Mouse (Mus musculus): ENCODE data around the gene Ttll1.
"Not testable (repeated sequence)": the region's sequence is repeated elsewhere in the genome, so short reads cannot be mapped to it uniquely, and the experiment has no call there.

The Ttll1 gene

GRCm38 (mm10) chr15:83482645-83483224, 28.0 kb downstream of the Ttll1 start:
- no peak for DNase-seq (ENCODE audit: low spot score in 2 of 2)

- DNase-seq (ENCODE audit: low spot score in 2 of 2), result no peak
These were observed 29.4 kb downstream of the Ttll1 start for GRCm38 (mm10) chr15:83481236-83481780.

GRCm38 (mm10) chr15:83479818-83480217, 30.9 kb downstream of the Ttll1 start:
- DNase-seq (ENCODE audit: low spot score in 2 of 2), result no peak

GRCm38 (mm10) chr15:83478096-83478495, 32.6 kb downstream of the Ttll1 start:
- no peak for DNase-seq (ENCODE audit: low spot score in 2 of 2)

DNA sequence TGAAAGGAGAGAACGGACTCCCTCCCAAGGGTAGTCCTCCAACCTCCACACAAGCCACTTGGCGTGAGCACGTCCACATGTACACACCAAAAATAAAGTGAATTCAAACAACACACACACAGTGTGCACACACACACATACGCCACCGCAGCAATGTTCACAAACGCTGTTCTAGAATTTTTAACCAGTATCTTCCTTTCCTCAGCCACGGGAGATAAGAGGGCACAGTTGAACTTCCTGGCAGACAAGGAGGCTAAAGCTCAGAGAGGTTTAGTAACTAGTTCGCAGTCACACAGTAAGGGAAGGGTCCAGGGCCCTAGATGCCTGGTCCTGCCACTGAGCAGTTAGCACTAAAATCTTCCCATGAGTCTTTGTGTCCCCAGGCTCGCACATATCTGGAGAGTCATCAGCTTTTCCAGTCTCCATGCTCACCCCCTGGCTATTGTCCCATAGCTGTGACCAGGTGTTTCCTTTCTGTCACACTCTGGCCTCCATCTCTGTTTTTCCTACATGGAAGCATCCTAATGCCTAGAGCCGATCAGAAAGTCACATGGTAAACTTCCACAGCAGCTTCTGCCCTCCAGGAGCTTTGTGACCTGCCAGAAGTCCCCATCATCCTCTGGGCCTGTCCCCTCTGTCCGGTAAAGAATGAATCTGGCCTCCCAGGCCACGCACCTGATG, 34.0 kb downstream of the Ttll1 start:
- no peak for DNase-seq (ENCODE audit: low spot score in 2 of 2)

- DNase-seq (ENCODE audit: low spot score in 2 of 2), result no peak
These were observed 36.2 kb downstream of the Ttll1 start for GRCm38 (mm10) chr15:83474466-83474836.

GRCm38 (mm10) chr15:83473832-83474465, 36.7 kb downstream of the Ttll1 start:
- DNase-seq (ENCODE audit: low spot score in 2 of 2), result peak; percentile 62 to 67

DNA sequence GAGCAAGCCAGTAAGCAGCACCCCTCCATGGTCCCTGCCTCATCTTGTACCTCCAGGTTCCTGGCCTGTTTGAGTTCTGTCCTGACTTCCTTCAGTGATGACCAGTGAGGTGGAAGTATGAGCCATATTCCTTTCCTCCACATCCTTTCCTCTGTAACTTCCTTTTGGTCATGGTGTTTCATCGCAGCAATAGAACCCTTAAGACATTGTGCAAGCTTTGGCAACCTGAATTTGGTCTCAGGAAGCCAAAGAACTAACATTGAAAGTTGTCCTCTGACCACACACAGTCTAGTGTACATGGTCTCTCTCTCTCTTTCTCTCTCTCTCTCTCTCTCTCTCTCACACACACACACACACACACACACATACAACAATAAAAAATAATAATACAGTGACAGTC, 37.4 kb downstream of the Ttll1 start:
- DNase-seq (ENCODE audit: low spot score in 2 of 2), result no peak

DNA sequence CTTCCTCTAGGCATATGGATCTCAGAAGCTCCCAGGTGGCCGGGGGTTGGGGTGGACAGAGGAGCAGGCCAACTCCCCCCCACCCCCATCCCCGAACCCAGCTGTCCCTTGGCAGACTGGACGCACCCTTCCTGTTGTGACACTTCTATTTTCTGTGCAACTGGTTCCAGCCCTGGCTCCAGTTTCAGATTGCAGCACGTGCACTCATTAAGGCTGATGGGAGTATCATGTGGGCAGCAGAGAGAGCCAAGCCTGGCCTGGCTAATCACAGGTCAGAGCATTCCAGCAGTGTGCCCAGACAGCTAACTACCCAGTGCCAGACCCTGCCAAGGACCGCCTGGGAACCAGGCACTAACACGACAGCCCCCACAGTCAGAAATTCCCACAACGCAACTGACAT, 39.2 kb downstream of the Ttll1 start:
- DNase-seq (ENCODE audit: low spot score in 2 of 2), result no peak

- no peak for DNase-seq (ENCODE audit: low spot score in 2 of 2)
These were observed 40.2 kb downstream of the Ttll1 start for GRCm38 (mm10) chr15:83470443-83470842.

DNA sequence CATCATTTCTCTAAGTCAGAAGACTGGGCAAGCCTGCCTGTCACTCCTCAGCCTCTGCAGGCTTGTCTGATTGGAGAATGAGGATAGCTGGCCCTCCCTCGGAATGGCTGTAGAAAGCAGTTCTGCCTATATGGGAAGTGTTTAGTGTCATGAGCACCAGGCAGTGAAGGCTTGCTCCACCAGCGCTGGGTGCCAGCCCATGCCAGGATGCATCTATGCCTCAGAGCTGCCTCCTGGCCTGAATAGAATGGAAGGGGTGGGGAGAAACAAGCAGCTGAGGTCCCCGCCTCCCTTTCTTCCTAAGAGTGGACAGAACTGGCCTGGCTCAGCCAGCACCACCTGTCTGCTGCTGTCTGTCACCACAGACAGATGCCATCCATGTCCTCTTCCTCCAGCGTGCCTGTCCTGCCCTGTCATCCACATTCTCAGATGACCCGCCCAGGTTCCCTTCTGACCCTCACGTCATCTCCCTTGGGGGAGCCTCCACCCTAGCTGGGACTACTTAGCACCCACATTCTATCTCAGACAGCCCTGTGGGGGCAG, 41.3 kb downstream of the Ttll1 start:
- no peak for DNase-seq (ENCODE audit: low spot score in 2 of 2)

DNA sequence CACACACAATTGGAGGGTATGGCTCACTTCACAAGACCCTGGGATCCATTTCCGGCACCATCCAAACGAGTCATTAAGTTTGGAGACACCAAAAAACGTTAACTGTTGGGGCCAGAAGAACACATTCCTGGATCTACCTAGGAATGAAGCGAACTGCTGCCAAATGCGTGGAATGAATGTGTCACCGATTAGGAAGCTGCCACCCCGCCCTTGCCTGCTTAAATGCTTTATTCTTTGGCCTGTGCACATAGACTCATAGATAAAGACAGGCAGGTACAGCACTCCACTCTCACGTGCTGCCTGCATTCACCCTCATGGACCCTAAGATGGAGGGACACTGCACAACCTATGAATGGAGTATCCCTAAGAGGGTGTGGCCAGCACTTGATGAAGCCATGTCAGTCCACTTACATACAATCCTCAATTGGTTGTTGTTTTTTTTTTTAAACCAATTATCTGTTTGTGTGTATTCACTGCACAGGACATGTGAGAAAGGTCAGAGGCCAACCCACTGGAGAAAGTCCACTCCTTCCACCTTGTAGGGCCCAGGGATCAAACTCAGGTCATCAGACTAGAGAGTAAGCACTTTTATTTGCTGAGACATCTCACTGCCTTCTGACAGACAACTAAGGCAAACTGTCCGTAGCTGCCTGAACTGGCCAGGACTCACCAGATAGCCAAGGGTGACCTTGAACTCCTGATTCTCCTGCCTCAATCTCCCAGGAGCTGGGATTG, 43.3 kb downstream of the Ttll1 start:
- DNase-seq (ENCODE audit: low spot score in 2 of 2), result no peak

GRCm38 (mm10) chr15:83466331-83466730, 44.4 kb downstream of the Ttll1 start:
- DNase-seq (ENCODE audit: low spot score in 2 of 2), result no peak

DNA sequence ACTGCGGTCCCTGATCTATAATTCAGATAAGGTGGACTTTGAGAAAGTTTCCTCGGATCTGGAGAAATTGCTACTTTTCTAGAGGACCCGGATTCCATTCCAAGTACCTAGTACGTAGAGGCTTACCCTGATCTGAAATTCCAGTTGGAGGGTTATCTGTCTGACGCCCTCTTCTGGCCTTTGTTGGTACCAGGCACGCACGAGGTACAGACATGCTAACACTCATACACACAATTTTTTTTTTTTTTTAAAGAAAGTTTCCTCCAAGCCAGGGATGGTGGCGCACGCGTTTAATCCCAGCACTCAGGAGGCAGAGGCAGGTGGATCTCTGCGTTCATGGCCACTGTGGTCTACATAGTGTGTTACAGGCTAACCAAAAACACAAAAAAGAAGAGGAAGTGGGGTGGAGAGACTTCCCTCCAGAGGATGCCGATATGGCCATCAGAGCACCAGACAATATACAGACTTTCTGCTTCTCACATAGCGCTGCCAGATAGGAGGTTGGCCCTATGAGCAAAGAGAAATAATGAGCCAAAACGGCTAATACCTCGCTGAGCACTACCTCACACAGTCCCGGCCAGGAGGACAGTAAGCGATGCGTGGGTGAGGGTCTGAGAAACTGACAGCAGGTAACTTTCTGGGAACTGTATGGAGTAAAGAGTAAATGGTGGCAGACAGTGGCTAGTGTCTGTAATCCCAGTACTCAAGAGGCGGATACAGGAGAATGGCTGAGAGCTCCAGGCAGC, 45.6 kb downstream of the Ttll1 start:
- DNase-seq (ENCODE audit: low spot score in 2 of 2), result no peak

DNA sequence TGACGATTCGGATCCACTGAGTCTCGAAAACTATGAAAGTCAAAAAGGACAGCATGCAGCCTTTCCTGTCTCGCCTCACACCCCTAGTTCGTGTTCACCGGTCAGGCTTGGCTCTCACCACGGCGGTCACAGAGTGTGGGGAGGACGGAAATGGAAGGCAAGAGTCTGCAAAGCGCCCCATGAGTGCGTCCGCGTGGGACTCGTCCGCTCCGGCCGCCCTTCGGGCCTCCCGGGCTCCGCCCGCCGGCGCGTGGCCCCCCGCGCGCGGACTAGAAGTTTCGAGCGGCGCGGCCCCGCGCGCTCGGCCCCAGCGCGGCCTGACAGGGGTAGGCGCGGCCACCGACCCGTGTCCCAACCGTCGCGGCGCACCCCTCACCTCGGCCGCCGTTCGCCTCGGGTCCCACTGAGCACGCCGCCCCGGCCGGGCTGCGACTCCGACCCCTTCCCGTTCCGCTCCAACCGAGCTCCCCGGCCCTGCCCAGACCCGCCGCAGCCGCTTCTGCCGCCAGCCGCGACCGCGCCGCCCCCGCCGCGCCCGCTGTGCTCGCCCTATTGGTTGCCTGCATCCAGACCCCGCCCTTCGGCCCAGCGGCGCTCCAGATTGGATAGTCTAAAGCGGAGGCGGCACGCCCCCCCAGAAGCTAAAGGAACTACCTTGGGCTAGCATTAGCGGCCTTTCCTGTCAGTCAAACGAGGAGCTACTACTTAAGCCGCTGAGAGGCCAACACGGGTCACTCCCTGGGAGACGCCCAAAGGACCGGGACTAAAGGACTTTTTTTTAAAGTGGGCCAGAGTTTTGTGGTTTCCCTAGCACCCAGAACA, 46.4 kb downstream of the Ttll1 start, which contains the start of gene Pacsin2:
Gene Pacsin2 (minus strand): TSS at position 524 of the 822 bp plus-strand sequence.
- DNase-seq (ENCODE audit: low spot score in 2 of 2), result peak; percentile 98 to 99

DNA sequence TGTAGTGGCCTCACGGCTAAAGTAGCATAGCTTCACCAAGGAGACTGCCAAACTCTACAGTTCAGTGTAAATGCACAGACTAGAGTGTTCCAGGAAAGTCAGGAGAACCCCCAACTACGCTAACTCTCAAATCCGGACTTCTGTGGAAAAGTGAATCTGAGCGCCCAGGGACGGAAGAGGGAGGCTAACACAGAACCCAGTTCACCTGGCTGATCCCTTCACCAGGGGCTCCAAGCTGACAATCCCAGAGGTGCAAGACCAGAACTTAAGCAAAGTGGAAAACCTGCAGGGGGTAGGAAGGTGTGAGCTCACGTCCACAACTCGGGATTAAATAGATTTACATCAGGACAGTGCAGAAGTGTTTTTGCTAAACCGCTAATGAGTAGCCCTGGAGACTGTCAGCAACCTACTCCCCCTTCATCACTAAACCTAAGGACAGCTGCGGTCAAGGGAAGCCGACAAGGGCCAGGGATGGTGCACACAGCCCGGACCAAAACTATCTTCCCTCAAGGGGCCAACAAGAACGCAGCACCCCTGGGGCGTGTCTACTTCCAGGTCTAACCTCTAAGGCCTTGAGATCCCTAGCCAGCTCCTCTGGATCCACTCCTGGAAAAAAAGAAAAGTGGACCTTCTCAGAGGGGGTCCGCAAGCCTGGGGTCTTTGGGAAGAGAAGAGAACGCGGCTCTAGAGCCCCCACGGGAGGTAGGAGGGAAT, 47.2 kb downstream of the Ttll1 start:
- no peak for DNase-seq (ENCODE audit: low spot score in 2 of 2)

- not testable (repeated sequence) for DNase-seq (ENCODE audit: low spot score in 2 of 2)
These were observed 48.3 kb downstream of the Ttll1 start for GRCm38 (mm10) chr15:83462349-83462748.

DNA sequence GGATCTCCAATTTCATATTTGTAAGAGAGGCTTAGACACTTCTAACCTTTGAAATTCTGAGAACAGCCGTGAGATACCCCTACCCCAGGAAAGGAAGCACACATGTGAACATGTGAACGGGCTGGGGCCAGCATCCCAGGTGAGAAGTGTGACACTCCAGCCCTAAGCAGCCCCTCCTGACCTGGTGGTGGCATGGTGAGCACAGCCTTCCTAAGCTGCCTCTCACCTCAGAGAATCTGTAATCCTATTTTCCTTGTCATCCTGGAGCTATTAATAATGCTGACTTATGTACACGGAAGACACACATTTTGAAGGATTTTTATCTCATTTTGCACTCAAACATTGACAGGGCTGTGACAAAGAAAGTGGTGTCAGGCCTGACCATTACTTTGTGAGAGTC, 49.8 kb downstream of the Ttll1 start:
- no peak for DNase-seq (ENCODE audit: low spot score in 2 of 2)

- DNase-seq (ENCODE audit: low spot score in 2 of 2), result no peak
These were observed 53.2 kb downstream of the Ttll1 start for GRCm38 (mm10) chr15:83457541-83457940.

DNA sequence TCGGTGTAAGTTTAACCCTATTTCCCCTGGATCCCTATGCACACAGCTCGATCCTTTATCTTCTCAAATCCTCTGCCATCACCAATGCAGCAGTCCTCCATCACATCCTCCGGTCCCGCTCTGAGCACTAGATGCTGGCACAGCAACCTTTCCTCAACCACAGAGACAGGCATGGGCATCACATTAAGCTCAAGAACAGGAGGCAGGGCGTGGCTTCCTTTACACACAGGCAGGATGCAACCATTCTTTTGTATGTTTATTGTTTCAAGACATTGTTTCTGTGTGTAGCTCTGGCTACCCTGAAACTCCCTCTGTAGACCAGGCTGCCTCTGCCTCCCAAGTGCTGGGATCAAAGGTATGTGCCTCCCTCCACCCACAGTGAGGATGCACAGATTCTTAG, 55.1 kb downstream of the Ttll1 start:
- no peak for DNase-seq (ENCODE audit: low spot score in 2 of 2)
